Mouse (Mus musculus) induced T-regulatory cell, adult 2 months (primary cell): ENCODE measurements around the gene Gm45062.
"Not testable (repeated sequence)": the region's sequence is repeated elsewhere in the genome, so short reads cannot be mapped to it uniquely, and the experiment has no call there.

Experiments used
- DNase-seq: peaks from one replicate; pipeline ENCODE4 v3.0.0-alpha.2; 2012; ENCODE audit warnings: low read depth

The Gm45062 gene

DNA sequence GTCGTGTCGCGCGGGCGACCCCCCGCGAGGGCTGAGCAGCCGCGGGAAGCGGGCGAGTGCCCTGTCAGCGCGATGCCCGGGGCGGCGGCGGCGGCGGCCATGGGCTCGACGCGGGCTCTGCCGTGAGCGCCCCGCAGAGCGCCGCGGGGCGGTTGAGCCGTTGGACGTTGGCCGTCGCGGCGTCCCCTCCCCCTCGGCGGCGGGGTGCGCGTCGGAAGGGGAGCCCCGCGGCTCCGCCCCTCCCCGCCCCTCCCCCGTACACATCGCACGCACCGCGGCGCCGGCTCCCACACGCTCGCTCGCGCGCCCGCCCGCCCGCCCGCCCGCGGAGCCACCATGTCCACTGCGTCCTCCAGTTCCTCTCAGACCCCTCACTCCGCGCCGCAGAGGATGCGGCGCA is 250.3 kb downstream of the Gm45062 start, which contains the start of gene Glcci1:
TSS of gene Glcci1 (plus strand) at position 50 of the 400 bp plus-strand sequence.
- DNase-seq = peak; percentile 87

DNA sequence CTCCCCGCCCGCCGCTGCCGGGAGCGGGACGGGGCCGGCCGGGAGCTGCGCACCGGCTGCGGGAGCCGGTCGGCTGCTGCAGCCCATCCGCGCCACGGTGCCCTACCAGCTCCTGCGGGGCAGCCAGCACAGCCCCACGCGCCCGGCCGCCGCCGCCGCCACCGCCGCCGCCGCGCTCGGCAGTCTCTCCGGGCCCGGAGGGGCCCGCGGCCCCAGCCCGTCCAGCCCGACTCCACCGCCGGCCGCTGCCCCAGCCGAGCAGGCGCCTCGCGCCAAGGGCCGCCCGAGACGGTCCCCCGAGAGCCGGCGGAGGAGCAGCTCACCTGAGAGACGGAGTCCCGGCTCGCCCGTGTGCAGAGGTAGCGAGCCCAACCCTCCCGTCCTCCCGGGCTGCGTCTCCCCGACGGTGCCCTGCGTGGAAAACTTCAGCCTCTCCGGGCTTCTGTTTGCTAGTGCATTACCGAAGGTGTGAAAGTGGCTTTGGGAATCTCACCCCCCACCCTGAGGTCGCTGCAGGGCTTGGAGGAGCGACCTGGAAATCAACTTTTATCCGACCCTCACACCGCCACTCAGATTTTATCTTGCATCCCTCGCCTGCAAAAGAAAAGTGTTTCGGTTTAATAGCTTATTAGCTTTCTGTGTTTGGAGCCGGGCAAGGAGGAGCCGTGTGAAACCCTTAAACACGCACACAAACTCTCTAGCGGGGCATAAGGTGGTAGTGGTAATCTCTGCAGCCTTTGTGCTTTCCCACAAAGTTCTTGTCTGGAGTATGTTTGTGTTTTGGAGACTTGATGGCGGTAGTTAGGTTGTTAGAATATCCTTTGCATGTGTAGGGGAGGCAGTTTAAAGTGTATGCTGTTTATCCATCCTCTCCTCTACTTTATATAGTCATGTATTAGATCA is 251.0 kb downstream of the Gm45062 start:
- DNase-seq = peak; percentile 74

DNA sequence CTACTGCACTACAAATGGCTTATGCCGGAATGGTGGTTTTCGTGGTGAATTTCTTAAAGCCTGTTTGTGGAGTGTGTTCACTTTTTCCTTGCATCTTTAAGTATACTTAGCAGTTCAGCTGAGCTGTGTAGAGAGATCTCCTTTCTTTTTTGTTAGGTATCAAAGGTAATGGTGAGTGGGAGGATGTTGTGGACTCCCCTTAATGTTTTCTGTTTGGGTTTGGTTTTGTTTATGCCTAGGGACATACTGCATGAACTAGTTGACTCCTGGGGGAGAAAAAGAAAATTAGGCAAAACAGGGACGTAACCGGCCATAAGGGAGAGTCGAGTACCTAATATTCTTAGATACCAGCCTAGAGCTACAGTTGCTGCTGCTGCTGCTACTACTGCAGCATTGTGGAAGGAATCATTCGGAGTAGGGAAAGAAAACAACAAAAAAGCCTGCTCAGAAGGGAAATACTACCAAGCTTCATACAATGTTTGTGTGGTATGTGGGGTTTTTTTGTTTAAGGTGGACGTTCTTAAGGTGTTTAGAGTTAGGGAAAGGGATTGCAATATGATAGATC is 251.7 kb downstream of the Gm45062 start:
- no peak for DNase-seq

DNA sequence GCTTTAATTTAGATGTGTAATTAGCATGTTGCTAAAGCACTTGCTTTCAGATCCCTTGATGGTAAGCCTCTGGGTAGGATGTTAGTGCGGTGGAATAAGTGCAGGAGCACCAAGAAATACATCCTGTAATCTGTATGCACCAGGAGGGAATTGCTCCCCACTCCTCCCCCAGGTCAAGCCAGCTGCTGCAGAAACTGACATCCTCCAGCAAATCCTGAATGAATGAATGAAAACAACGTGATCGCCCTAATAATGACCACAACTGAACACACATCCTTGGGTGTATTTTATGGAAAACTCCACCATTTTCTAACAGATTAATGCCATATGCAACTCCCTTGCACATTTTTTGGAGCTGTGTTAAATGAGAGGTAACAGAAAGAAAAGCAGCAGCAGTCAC is 252.2 kb downstream of the Gm45062 start:
- DNase-seq = no peak

DNA sequence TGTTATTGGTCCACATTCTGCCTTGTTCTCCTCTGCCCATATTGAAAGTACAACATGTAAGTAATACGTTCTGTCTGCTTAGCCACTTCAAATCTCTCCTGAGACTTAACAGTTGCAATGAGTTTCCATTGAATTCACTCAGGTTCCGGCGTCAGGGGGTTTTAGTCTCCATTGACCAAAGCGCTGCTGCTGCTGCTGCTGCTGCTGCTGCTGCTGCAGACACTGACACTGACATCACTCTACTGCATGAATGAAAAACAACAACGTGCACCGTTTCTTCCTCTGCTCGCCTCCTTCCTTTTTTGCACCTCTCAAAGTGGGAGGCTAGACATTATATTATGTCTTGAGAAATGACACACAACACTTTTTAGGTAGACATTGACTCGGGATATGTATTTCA is 253.2 kb downstream of the Gm45062 start:
- peak; percentile 72 for DNase-seq

DNA sequence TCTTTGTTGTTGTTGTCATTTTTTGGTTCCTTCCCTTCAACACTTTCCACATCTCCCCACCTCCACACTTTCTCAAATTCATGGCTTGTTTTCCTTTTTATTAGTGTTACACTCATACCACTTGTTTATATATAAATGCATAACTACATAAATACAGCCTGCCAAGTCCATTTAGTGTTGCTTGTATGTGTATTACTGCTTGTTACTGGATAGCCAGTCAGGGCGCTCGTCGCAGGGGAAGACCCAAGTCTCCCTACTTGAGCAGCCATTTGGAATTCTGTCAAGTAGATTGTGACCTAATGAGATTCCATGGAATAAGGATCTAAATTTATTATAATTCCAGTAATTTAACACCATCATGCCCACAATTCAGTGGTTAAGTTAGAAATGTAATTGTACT is 260.4 kb downstream of the Gm45062 start:
- DNase-seq = no peak

DNA sequence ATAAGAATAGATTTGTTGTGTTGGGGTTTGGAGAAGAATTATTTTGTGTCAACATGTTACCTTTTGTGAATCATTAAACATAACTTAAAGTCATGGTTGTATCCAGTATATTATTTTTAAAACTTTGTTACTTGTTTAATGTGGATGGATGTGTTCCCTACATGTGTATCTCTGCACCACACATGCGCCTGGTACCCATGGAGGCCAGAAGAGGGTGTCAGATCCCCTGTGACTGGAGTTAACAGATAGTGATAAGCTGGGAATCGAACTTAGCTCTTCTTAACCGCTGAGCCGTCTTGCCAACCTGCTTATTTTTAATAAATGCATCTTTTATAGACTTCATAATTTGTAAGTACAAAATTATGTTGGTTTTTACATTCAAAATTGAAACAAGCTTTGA is 262.0 kb downstream of the Gm45062 start:
- no peak for DNase-seq

DNA sequence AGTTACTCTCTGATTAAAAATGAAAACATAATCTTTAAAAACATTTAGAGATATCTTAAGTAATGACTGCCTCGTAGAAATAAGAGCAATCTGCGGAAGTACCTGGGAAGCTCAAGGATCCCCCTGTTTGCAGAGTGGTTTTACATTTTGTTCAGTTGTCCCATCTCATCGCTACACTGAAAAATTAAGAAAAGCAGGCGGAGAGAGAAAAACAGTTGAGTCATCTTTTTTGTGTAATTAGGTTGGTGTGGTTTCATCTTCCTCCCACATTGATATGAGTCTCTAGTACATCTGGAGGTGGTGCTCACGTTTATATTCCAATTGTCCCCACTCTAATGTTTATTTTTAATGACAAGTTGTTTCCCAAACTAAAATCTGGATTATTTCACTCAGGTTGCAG is 265.5 kb downstream of the Gm45062 start:
- DNase-seq = no peak

DNA sequence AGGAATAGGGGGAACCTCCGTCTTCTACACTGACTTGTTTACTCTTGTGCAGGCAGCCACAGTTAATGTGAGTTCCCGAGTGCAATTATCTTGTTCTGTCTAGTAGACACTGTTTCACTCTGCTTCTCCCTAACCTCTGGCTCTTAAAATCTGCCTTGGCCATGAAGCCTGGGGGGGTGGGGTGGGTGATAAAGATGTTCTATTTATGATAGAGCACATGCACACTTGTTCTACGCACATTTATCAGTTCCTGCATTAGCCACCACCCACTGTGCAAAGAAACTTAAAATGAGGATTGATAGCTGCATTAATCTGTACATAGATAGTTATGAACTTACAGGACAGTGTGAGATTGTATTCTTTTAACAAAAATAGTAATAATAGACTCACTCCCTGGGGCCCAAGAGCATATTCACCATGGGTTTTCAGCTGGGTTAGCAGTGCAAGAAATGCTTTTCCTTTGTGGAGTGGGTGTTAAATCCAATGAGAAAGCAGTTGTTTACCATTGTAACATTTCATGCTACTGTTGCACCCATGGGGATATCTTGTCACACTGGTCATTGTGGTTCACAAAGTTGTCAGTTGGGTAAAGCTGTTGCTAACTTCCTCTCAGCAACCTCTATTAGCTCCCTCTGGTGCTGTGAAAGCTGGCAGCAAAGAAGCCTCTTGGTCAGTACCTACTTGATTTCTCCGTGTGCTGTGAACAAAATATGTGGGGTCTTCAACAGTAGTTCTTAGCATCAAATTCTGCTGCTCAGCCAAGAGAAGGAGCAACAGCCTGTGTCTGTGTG is 272.0 kb downstream of the Gm45062 start:
- DNase-seq = no peak

DNA sequence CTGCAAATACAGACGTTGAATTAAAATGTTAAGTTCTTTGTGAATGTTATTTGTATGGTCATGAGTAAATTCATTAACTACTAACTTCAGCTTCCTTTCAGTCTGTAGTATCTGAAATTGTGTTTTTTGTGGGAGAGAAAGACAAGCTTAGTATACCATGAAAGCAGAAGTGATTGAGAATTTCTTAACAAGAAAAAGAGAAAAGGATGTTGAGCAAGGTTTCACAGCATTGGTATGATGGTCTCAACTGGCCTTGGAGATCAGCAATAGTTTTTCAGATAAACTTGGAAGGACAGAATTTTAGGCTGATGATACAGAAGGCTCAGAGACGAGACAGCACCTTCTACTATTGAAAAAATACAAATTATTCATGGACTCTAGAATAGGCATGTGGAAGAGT is 277.7 kb downstream of the Gm45062 start:
- no peak for DNase-seq

DNA sequence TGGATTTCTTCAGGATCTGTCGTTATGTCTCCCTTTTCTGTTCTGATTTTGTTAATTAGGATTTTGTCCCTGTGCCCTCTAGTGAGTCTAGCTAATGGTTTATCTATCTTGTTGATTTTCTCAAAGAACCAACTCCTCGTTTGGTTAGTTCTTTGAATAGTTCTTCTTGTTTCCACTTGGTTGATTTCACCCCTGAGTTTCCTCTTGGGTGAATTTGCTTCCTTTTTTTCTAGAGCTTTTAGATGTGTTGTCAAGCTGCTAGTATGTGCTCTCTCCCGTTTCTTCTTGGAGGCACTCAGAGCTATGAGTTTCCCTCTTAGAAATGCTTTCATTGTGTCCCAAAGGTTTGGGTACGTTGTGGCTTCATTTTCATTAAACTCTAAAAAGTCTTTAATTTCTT is 282.3 kb downstream of the Gm45062 start:
- DNase-seq = not testable (repeated sequence)

DNA sequence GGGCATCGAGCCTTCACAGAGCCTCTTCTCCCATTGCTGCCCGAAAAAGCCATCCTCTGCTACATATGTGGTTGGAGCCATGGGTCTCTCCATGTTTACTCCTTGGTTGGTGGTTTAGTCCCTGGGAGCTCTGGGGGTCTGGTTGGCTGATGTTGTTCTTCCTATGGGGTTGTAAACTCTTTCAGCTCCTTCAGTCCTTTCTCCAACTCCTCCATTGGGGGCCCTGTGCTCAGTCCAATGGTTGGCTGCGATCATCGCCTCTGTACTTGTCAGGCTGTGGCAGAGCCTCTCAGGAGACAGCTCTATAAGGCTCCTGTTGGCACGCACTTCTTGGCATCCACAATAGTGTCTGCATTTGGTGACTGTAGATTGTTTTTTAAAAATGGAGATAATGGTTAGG is 285.6 kb downstream of the Gm45062 start:
- no peak for DNase-seq

DNA sequence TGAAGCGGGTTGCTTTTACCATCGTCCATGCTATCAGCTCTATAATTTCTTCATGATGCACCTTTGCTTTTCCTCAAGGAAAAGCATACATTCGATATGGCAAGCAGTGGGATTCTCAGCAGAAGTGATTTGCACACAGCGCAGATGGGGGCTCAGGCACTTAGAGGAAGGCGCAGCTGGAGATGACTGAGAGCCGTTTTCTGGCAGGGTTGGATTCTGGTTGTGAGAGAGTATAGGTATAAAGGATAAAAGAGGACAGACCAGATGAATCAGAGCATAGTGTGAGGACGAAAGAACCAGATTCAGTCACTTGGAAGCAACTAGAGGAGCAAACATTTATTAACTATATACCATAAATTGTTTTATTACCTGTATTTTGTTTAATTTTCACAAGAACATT is 286.5 kb downstream of the Gm45062 start:
- no peak for DNase-seq

DNA sequence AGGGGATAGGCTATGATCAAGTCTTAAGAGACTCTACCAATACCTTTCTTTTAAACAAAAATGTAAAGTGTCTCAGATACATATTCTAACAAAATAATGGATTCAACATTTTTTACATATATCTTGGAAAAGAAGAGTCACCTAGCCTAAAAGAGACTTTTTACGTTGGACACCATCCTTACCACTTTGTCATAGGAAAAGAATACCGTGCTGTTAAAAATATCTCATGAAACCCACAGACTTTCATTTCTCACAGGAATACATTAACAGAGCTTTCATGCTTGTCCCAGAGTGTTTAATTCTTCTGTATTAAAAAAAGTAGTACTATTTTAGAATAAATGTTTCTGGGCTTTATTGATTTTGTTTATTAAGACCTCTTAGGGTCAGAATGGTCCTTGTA is 291.9 kb downstream of the Gm45062 start:
- no peak for DNase-seq

DNA sequence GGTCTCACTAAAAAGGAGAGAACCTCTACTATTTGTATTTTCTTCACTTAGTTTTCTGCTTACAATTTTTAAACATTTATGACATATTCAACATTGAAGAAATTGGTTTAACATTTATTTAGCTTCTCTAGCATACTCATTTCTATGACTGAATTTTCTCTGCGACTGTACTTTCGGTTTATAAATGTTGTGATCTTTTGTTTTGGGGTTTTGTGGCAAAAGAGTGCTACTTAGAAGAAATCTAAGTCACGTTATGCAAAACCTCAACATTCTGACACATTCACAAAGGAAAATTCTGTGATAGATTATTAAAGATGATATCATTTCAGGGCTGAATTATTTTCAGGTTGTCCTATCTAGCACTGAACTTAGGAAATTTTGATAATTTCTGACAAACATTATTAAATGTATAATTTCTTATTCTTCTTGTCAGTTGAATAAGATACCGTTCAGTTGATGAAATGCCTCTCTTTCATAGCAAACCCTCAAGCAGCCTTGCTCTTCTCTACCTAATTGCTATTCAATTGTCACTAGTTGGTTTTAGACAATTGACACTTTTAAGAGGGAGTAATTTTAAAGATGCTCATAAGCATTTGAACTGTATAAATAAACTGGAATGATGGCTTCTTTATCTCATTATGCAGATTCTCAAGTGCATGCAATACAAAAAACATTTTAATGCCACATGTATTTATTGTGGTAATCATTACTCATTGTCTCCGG is 297.8 kb downstream of the Gm45062 start:
- peak; percentile 68 for DNase-seq

DNA sequence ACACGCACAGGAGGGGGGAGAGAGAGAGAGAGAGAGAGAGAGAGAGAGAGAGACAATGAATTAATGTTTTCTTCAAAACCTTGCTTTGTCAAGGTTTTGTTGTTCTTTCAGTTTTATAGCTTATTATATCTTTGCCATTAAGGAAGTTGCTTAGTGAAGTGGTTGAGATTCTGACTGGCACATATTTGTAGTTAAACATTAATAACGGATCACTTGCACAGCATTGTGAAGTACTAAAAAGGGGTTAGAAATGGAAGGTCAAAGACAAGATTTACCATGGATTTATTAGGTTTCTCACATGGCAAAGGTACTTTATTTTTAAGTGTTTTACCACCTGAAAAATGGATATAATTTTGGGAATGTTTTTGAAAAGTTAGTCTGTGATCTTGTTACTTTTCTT is 301.4 kb downstream of the Gm45062 start:
- DNase-seq = no peak

DNA sequence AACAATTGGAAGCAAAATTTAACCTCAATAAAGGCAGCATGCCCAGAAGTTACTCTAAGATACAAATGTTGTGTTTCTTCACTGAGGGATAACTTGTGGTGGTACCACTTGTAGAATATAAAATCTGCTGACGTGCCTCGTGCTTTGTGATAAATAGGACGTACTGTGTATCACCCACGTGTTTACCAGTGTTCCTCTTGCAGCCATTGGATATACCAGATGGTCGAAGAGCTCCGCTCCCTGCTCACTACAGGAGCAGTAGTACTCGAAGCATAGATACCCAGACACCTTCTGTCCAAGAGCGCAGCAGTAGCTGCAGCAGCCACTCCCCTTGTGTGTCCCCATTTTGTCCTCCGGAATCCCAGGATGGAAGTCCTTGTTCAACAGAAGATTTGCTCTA is 323.1 kb downstream of the Gm45062 start:
- DNase-seq = no peak

DNA sequence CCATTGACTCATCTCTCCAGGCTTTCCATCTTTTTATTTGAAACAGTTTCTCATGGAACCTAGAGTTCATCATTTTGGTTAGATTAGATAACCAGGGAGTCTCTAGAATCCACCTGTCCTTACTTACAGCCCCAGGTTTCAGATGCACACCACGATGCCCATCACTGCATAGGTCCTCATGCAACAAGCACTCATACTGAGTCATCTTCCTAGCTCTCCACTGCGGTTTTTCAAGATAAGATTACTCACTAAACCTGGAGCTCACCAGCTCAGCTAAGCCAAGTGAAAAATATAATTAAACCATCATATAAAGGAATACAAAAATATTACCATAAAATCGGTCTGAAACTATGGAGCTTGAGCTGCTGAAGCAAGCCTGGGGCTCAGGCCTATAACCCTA is 324.6 kb downstream of the Gm45062 start:
- no peak for DNase-seq

DNA sequence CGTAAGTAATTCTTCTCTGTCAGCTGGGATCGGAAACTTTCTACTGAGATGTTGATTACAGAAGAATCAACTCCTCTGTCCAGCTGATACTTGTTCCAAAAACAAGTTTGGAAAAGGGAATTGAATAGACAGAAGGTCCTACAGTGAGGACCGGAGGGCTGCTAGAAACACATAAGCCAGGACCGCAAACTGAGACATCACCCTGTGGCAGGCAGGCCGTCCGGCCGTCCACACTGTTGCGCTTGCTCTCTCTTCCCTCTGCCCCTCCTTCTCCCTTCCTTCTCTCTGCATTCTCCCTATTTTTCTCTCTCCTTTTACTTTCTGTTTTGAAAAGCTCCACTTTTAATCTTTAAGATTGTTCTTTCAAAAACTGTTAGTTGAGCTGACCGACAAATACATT is 332.4 kb downstream of the Gm45062 start:
- DNase-seq = no peak

DNA sequence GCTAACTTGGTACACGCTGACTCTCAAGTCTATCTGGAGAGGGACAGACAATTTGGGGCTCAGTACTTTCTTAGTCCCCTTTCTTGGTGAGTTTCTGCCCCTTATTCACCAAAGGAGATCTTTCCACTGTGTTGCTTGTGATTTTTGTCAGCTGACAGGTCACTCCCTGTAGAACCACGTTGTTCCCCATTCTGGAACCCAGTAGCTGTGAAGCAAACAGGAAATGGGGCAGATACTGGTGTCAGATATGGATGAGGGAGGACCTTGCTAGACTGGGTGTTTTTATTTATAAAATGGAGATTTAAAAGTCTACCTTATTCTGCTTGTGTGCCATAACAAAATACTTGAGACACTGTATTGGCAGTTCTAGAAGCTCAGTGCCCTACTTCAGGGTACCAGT is 358.1 kb downstream of the Gm45062 start:
- DNase-seq = peak; percentile 55

DNA sequence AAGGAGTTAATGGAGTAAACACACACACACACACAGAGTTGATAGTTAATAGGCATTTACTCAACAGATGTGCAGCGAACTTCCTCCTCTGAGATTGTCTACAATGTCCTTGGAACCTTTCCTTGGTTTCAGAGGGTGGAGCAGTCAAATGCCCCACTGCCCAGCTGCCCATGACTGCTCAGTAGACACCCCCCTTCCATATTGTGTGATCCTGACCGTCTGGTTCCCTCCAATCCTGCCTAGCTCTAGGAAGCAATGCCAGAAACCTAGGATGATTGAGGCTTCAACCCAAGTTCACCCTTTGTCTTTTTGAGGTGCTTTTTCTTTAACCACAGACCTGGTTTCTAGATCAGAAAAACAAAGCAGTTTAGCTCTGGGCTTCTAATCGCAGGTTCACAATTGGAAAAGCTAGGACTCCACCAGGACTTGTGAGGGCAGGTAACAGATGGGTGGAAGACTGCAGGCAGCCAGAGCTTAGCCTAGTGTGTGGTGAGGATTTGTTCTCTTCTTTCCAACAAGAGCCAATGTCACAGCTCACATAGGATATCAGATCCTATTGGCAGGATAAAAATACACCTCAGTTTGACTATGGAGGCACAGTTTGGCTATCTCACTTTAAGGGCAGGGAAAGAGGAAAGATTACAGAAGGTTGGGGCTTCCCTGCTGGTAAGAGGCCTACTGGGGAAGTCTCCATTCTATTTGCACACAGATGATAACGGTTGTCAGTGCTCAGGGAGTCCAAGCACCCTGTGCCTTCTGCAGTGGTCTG is 360.5 kb downstream of the Gm45062 start:
- no peak for DNase-seq
